Mouse (Mus musculus) neural tube, embryonic 11.5 days (tissue): ENCODE data around the gene Trpv2. TPM values are rescaled to one million over a fixed set of nuclear protein-coding genes. Genes with fewer than 3 reads are reported as not detected.

Source experiments
- ATAC-seq: fragments of 200-750 bp; cut with Nextera tagmentation; 2 replicates; pipeline ENCODE4 v1.8.0; 2017; ENCODE audit warnings: moderate number of reproducible peaks, mild to moderate bottlenecking, moderate TSS enrichment, moderate library complexity; ENCODE audit not compliant: insufficient read depth, low FRiP score, low TSS enrichment
- DNase-seq: peaks from one replicate; pipeline ENCODE4 v3.0.0-alpha.2; 2015; ENCODE audit warnings: low spot score
- H3K27ac ChIP-seq: fragments of 300-500 bp; sonication (generic); 2 replicates; pipeline ENCODE4 v1.5.1; 2014; ENCODE audit warnings: low read depth, mild to moderate bottlenecking, low read length
- H3K27me3 ChIP-seq: fragments of 300-500 bp; sonication (generic); 2 replicates; pipeline ENCODE4 v1.6.1; 2014; ENCODE audit warnings: mild to moderate bottlenecking, low read length, mixed read lengths; ENCODE audit not compliant: control insufficient read depth, insufficient read depth
- H3K36me3 ChIP-seq: fragments of 300-500 bp; sonication (generic); 2 replicates; pipeline ENCODE4 v1.6.1; 2014; ENCODE audit warnings: mild to moderate bottlenecking, low read length, moderate library complexity, mixed read lengths; ENCODE audit not compliant: control insufficient read depth, insufficient read depth
- H3K4me1 ChIP-seq: fragments of 300-500 bp; sonication (generic); 2 replicates; pipeline ENCODE4 v1.6.1; 2014; ENCODE audit warnings: low read length, mixed read lengths; ENCODE audit not compliant: control insufficient read depth, insufficient read depth
- H3K4me2 ChIP-seq: fragments of 300-500 bp; sonication (generic); 2 replicates; pipeline ENCODE4 v1.6.1; 2014; ENCODE audit warnings: low read depth, mild to moderate bottlenecking, moderate library complexity
- H3K4me3 ChIP-seq: fragments of 300-500 bp; sonication (generic); 2 replicates; pipeline ENCODE4 v1.5.1; 2014; ENCODE audit warnings: low read depth, low read length
- H3K9ac ChIP-seq: fragments of 300-500 bp; sonication (generic); 2 replicates; pipeline ENCODE4 v1.6.1; 2014; ENCODE audit warnings: mild to moderate bottlenecking, low read length
- H3K9me3 ChIP-seq: fragments of 300-500 bp; sonication (generic); 2 replicates; pipeline ENCODE4 v1.6.1; 2016; ENCODE audit warnings: low read length; ENCODE audit not compliant: control insufficient read depth
- WGBS: fragments of 180-500 bp; shearing (Covaris S2); extraction: QIAGEN DNeasy Blood & Tissue Kit; methylation state at CpG from one replicate; pipeline ENCODE4 v1.1.7; 2014; 5-methylcytosine and 5-hydroxymethylcytosine counted together
- polyA plus RNA-seq: library from polyadenylated mRNA; unstranded; fragments of >200 nt; fragmentation: Nextera tagmentation; extraction: Ambion mirVana; gene quantifications from 2 replicates; pipeline ENCODE4 v1.2.1, GENCODE M21; 2014

Trpv2 gene
- polyA plus RNA-seq, 1 experiment from 2014 or later, result 11.7 TPM

- Histone ChIP-seq H3K9ac (no peak overlapping the region), H3K4me2 (no peak overlapping the region), H3K36me3 (no peaks in the 10 kb centered on the region), H3K27me3 (no peaks in the 10 kb centered on the region), H3K4me3 (no peak overlapping the region), H3K4me1 (no peaks in the 10 kb centered on the region), H3K27ac (no peak overlapping the region), H3K9me3 (no peaks in the 10 kb centered on the region)
- WGBS, result 77% methylated on average over 3 of the region's 3 CpGs
- no peak for DNase-seq
- ATAC-seq, result no peak
Measured at GRCm38 (mm10) chr11:62568300-62568699, 6.0 kb upstream of the Trpv2 start.

DNA sequence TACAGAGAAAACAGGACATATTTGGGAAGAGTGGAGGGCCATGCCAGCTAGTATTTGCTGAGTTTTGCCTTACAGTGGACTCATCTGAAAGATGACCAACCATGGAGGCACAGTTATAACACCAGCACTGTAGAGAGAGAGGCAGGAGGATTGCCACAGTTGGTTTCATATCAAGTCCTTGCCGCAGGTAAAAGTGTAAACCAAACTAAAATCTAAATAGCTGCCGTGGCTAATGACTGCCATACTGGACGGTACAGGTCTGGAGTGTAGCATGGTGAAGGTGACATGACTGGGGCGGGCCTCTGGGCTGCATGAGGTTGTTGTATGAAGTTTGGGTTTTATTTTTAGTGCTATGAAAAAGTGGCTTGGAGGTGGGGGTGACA is 408 bp downstream of the Trpv2 start:
- no peak overlapping the region for H3K9ac ChIP-seq
- no peaks in the 10 kb centered on the region for H3K27me3 ChIP-seq
- no peaks in the 10 kb centered on the region for H3K4me1 ChIP-seq
- no peak for ATAC-seq
- no peaks in the 10 kb centered on the region for H3K9me3 ChIP-seq
- no peaks in the 10 kb centered on the region for H3K36me3 ChIP-seq
- DNase-seq, result no peak
- no peak overlapping the region for H3K4me3 ChIP-seq
- 85% methylated on average over 4 of the region's 4 CpGs for WGBS
- no peak overlapping the region for H3K4me2 ChIP-seq
- no peak overlapping the region for H3K27ac ChIP-seq

DNA sequence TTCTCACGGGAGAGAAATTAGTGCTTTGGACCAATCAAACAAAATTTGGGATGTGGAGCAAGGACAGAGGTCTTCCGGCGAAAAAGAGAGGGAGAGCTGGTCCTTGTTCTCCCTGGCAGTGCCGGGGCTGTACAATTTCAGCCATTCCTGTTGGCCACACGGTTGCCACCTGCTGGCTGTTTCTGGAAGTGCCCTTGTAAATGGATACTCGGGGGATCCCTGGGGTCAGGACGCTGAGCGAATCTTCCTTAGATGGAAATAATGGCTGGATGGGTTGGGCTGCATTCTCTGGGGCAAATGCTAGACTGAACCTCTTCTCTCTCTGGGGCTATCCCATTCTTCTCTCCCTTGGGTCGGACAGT is 992 bp downstream of the Trpv2 start:
- H3K4me3 ChIP-seq, result peak overlapping the region; percentile 47
- H3K9me3 ChIP-seq, result no peaks in the 10 kb centered on the region
- no peaks in the 10 kb centered on the region for H3K4me1 ChIP-seq
- no peak overlapping the region for H3K27ac ChIP-seq
- no peaks in the 10 kb centered on the region for H3K27me3 ChIP-seq
- 5% methylated on average over 9 of the region's 9 CpGs for WGBS
- H3K9ac ChIP-seq, result peak overlapping the region; percentile 61
- peak; percentile 74 for ATAC-seq
- peak; percentile 91 for DNase-seq
- H3K36me3 ChIP-seq, result no peaks in the 10 kb centered on the region
- peak overlapping the region; percentile 97 for H3K4me2 ChIP-seq

- WGBS, result 5% methylated on average over 27 of the region's 27 CpGs
- no peak overlapping the region for H3K27ac ChIP-seq
- H3K4me2 ChIP-seq, result peak overlapping the region; percentile 97
Measured at GRCm38 (mm10) chr11:62575659-62576438, 1.6 kb downstream of the Trpv2 start.

GRCm38 (mm10) chr11:62576530-62577152 is 2.4 kb downstream of the Trpv2 start:
- ATAC-seq, result no peak
- Histone ChIP-seq H3K4me3 (peak overlapping the region; percentile 47), H3K4me2 (peak overlapping the region; percentile 97), H3K9me3 (no peaks in the 10 kb centered on the region), H3K27me3 (no peaks in the 10 kb centered on the region), H3K36me3 (no peaks in the 10 kb centered on the region), H3K9ac (no peak overlapping the region; the same call in 1 of the 2 replicates), H3K4me1 (no peaks in the 10 kb centered on the region), H3K27ac (no peak overlapping the region)
- WGBS, result 69% methylated on average over 16 of the region's 16 CpGs
- DNase-seq, result no peak

More at GRCm38 (mm10) chr11:62575659-62576438, 1.6 kb downstream of the Trpv2 start:
- no peaks in the 10 kb centered on the region for H3K36me3 ChIP-seq
- ATAC-seq, result peak; percentile 31
- H3K4me3 ChIP-seq, result peak overlapping the region; percentile 47
- peak; percentile 49 for DNase-seq
- no peaks in the 10 kb centered on the region for H3K27me3 ChIP-seq
- no peaks in the 10 kb centered on the region for H3K4me1 ChIP-seq
- peak overlapping the region; percentile 61 for H3K9ac ChIP-seq
- H3K9me3 ChIP-seq, result no peaks in the 10 kb centered on the region

- H3K9me3 ChIP-seq, result no peaks in the 10 kb centered on the region
- H3K27ac ChIP-seq, result no peak overlapping the region
- H3K4me3 ChIP-seq, result no peak overlapping the region
- H3K27me3 ChIP-seq, result no peaks in the 10 kb centered on the region
- no peak for ATAC-seq
- H3K4me2 ChIP-seq, result no peak overlapping the region
- H3K9ac ChIP-seq, result no peak overlapping the region
- H3K4me1 ChIP-seq, result no peaks in the 10 kb centered on the region
- WGBS, result 81% methylated on average over 6 of the region's 6 CpGs
- no peak for DNase-seq
- H3K36me3 ChIP-seq, result no peaks in the 10 kb centered on the region
Measured at GRCm38 (mm10) chr11:62583031-62583430, 8.7 kb downstream of the Trpv2 start.

GRCm38 (mm10) chr11:62584671-62585206 is 10.5 kb downstream of the Trpv2 start:
- whole genome bisulfite sequencing, result 80% methylated on average over 9 of the region's 9 CpGs
- DNase-seq (no peak), ATAC-seq (no peak)
- Histone ChIP-seq H3K4me1 (no peaks in the 10 kb centered on the region), H3K4me3 (no peak overlapping the region), H3K9me3 (no peaks in the 10 kb centered on the region), H3K27ac (no peak overlapping the region), H3K4me2 (no peak overlapping the region), H3K9ac (no peak overlapping the region), H3K36me3 (no peaks in the 10 kb centered on the region), H3K27me3 (no peaks in the 10 kb centered on the region)

- H3K4me3 ChIP-seq, result no peak overlapping the region
- no peak overlapping the region for H3K4me2 ChIP-seq
- H3K36me3 ChIP-seq, result no peaks in the 10 kb centered on the region
- ATAC-seq, result no peak
- no peak for DNase-seq
- H3K9ac ChIP-seq, result no peak overlapping the region
- no peaks in the 10 kb centered on the region for H3K27me3 ChIP-seq
- no peak overlapping the region for H3K27ac ChIP-seq
- H3K9me3 ChIP-seq, result no peaks in the 10 kb centered on the region
- H3K4me1 ChIP-seq, result no peaks in the 10 kb centered on the region
- WGBS, result 87% methylated on average over 5 of the region's 5 CpGs
Measured at GRCm38 (mm10) chr11:62587034-62587433, 12.7 kb downstream of the Trpv2 start.

GRCm38 (mm10) chr11:62589391-62589790 is 15.1 kb downstream of the Trpv2 start:
- H3K4me3 ChIP-seq, result no peak overlapping the region
- H3K9ac ChIP-seq, result no peak overlapping the region
- H3K27me3 ChIP-seq, result no peaks in the 10 kb centered on the region
- WGBS, result 81% methylated on average over 10 of the region's 10 CpGs
- H3K27ac ChIP-seq, result no peak overlapping the region
- DNase-seq (no peak), ATAC-seq (no peak)
- no peaks in the 10 kb centered on the region for H3K4me1 ChIP-seq
- H3K9me3 ChIP-seq, result no peaks in the 10 kb centered on the region
- H3K4me2 ChIP-seq, result no peak overlapping the region
- no peaks in the 10 kb centered on the region for H3K36me3 ChIP-seq
